Mouse (Mus musculus) T-helper 17 cell (primary cell): Measurements from ENCODE around the gene Gm10057.
"Not testable (repeated sequence)": the region's sequence is repeated elsewhere in the genome, so short reads cannot be mapped to it uniquely, and the experiment has no call there.

Experiments used
- in situ Hi-C, 2 experiments: fragments of 300-600 bp; cut with MboI, MseI; formaldehyde crosslinking; loops; 1 replicate in 1 of 2; 2 replicates in 1 of 2; pipeline ENCODE4 v1.15.1; 2025; ENCODE audit warnings: high pct_unique_total_duplicates in 2 of 2

The Gm10057 gene

GRCm38 (mm10) chrX:154054939-154055338 is at the start of gene Gm10057:
Gene Gm10057 (minus strand): TSS chrX:154055039.
- in situ Hi-C loops = not testable (repeated sequence)

- in situ Hi-C loops = loop anchor here in 1 of 2 experiments (5.0 kb wide), 1 partner anchor 34 kb away; no protein-coding TSS in a partner anchor
Observed at GRCm38 (mm10) chrX:154033727-154034126, 21.1 kb downstream of the Gm10057 start, which contains the start of gene 4921511M17Rik. Gene 4921511M17Rik (minus strand): TSS chrX:154033827.

- in situ Hi-C loops = loop anchor here in 1 of 2 experiments (25.0 kb wide), 1 partner anchor 125 kb away; no protein-coding TSS in a partner anchor
Observed at GRCm38 (mm10) chrX:154012540-154012939, 42.3 kb downstream of the Gm10057 start, which contains the start of gene Samt1. Gene Samt1 (minus strand): TSS chrX:154012640.
